Mouse (Mus musculus): ENCODE results near the gene Osbpl3. TPM values are rescaled to one million over a fixed set of nuclear protein-coding genes. Genes with fewer than 3 reads are reported as not detected.
A peak's percentile ranks its signal among the peaks of the same experiment; 100 is the strongest.

Osbpl3 gene
- total RNA-seq, 1 experiment from 2014 or later = 13.1 TPM

GRCm38 (mm10) chr6:50379136-50379535 lies 76.9 kb downstream of the Osbpl3 start:
- no peak for ATAC-seq (replicated peaks; ENCODE audit: low read depth, poor library complexity, severe bottlenecking)

- peak; percentile 68 for ATAC-seq (replicated peaks; ENCODE audit: low read depth, poor library complexity, severe bottlenecking)
These were observed 78.0 kb downstream of the Osbpl3 start for GRCm38 (mm10) chr6:50377742-50378720.

- ATAC-seq (replicated peaks; ENCODE audit: low read depth, poor library complexity, severe bottlenecking) = no peak
These were observed 79.3 kb downstream of the Osbpl3 start for GRCm38 (mm10) chr6:50376684-50377083.

- no peak for ATAC-seq (replicated peaks; ENCODE audit: low read depth, poor library complexity, severe bottlenecking)
These were observed 83.2 kb downstream of the Osbpl3 start for GRCm38 (mm10) chr6:50372516-50373424.

- no peak for ATAC-seq (replicated peaks; ENCODE audit: low read depth, poor library complexity, severe bottlenecking)
These were observed 84.4 kb downstream of the Osbpl3 start for GRCm38 (mm10) chr6:50371501-50372086.

GRCm38 (mm10) chr6:50368502-50369292 lies 87.3 kb downstream of the Osbpl3 start:
- ATAC-seq (replicated peaks; ENCODE audit: low read depth, poor library complexity, severe bottlenecking) = no peak

- no peak for ATAC-seq (replicated peaks; ENCODE audit: low read depth, poor library complexity, severe bottlenecking)
These were observed 88.2 kb downstream of the Osbpl3 start for GRCm38 (mm10) chr6:50367836-50368235.

- ATAC-seq (replicated peaks; ENCODE audit: low read depth, poor library complexity, severe bottlenecking) = no peak
These were observed 89.3 kb downstream of the Osbpl3 start for GRCm38 (mm10) chr6:50366724-50367123.

GRCm38 (mm10) chr6:50366319-50366718 lies 89.7 kb downstream of the Osbpl3 start:
- no peak for ATAC-seq (replicated peaks; ENCODE audit: low read depth, poor library complexity, severe bottlenecking)

- no peak for ATAC-seq (replicated peaks; ENCODE audit: low read depth, poor library complexity, severe bottlenecking)
These were observed 91.6 kb downstream of the Osbpl3 start for GRCm38 (mm10) chr6:50364364-50364763.

- ATAC-seq (replicated peaks; ENCODE audit: low read depth, poor library complexity, severe bottlenecking) = no peak
These were observed 92.6 kb downstream of the Osbpl3 start for GRCm38 (mm10) chr6:50363385-50363784.

GRCm38 (mm10) chr6:50362704-50363261 lies 93.2 kb downstream of the Osbpl3 start:
- no peak for ATAC-seq (replicated peaks; ENCODE audit: low read depth, poor library complexity, severe bottlenecking)

GRCm38 (mm10) chr6:50362196-50362595 lies 93.8 kb downstream of the Osbpl3 start:
- no peak for ATAC-seq (replicated peaks; ENCODE audit: low read depth, poor library complexity, severe bottlenecking)

- ATAC-seq (replicated peaks; ENCODE audit: low read depth, poor library complexity, severe bottlenecking) = no peak
These were observed 97.8 kb downstream of the Osbpl3 start for GRCm38 (mm10) chr6:50358104-50358679.

GRCm38 (mm10) chr6:50354688-50355660 lies 101.0 kb downstream of the Osbpl3 start:
- no peak; the same call in 1 of the 2 replicates for ATAC-seq (replicated peaks; ENCODE audit: low read depth, poor library complexity, severe bottlenecking)

- ATAC-seq (replicated peaks; ENCODE audit: low read depth, poor library complexity, severe bottlenecking) = peak; percentile 77
These were observed 103.2 kb downstream of the Osbpl3 start for GRCm38 (mm10) chr6:50352812-50353211.

- no peak for ATAC-seq (replicated peaks; ENCODE audit: low read depth, poor library complexity, severe bottlenecking)
These were observed 105.1 kb downstream of the Osbpl3 start for GRCm38 (mm10) chr6:50350911-50351310.

- no peak for ATAC-seq (replicated peaks; ENCODE audit: low read depth, poor library complexity, severe bottlenecking)
These were observed 107.4 kb downstream of the Osbpl3 start for GRCm38 (mm10) chr6:50348619-50349018.
